Mouse (Mus musculus) MEL (cell line): ENCODE data around the gene 1700020D05Rik.

Source experiments
- CTCF ChIP-seq, 3 experiments: IDR thresholded peaks in 2 of 3; conservative IDR thresholded peaks in 1 of 3; 2 replicates each; pipeline ENCODE4 v1.5.1; 2011 to 2012; ENCODE audit warnings: low read length in 3 of 3, low read depth in 2 of 3, mild to moderate bottlenecking in 2 of 3, improper control_type of control experiment in 1 of 3, inconsistent platforms in 1 of 3, mixed read lengths in 1 of 3, moderate library complexity in 1 of 3; ENCODE audit not compliant: control insufficient read depth in 1 of 3, insufficient read depth in 1 of 3, poor library complexity in 1 of 3, severe bottlenecking in 1 of 3
- GATA1 ChIP-seq: IDR thresholded peaks from 2 replicates; pipeline ENCODE4 v1.6.1; 2011; ENCODE audit warnings: low read depth, low read length, improper control_type of control experiment
- MAZ ChIP-seq: IDR thresholded peaks from 2 replicates; pipeline ENCODE4 v1.6.1; 2012; ENCODE audit warnings: low read depth, mild to moderate bottlenecking, inconsistent platforms, low read length, improper control_type of control experiment
- POLR2A ChIP-seq, 2 experiments: IDR thresholded peaks; 2 replicates each; pipeline ENCODE4 v1.6.1; 2011 to 2012; ENCODE audit warnings: low read length in 2 of 2, mild to moderate bottlenecking in 2 of 2, control low read depth in 1 of 2, improper control_type of control experiment in 1 of 2, low read depth in 1 of 2, moderate library complexity in 1 of 2; ENCODE audit not compliant: control insufficient read depth in 1 of 2, insufficient read depth in 1 of 2, poor library complexity in 1 of 2
- USF1 ChIP-seq: IDR thresholded peaks from 2 replicates; pipeline ENCODE4 v1.6.1; 2014; ENCODE audit warnings: low read depth, mild to moderate bottlenecking, inconsistent platforms, low read length, improper control_type of control experiment, moderate library complexity
- ZC3H11A ChIP-seq: IDR thresholded peaks from 2 replicates; pipeline ENCODE4 v1.6.1; 2012; ENCODE audit warnings: low read depth, mild to moderate bottlenecking, inconsistent platforms, low read length, improper control_type of control experiment
- ZKSCAN1 ChIP-seq: IDR thresholded peaks from 2 replicates; pipeline ENCODE4 v1.6.1; 2012; ENCODE audit warnings: low read depth, mild to moderate bottlenecking, inconsistent platforms, low read length, improper control_type of control experiment, moderate library complexity

DNA sequence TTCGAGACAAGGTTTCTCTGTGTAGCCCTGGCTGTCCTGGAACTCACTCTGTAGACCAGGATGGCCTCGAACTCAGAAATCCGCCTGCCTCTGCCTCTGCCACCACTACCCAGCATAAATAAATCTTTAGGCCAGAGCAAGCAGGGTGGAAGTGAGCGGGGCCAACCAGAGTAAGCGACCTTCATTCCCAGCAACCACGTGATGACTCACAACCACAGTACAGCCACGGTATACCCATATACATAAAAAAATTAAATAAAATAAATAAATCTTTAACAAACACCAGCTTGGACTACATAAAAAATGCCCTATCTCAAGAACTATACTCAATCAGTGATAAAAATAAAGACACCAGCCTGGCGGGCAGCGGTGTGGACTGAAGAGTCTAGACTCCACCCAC, 39.8 kb upstream of the 1700020D05Rik start:
- no peak for TF ChIP-seq USF1
- no peak for TF ChIP-seq POLR2A (IDR thresholded peaks at IDR 0.05; ENCODE audit: control insufficient read depth in 1 of 2, insufficient read depth in 1 of 2, low read depth in 1 of 2, low read length in 2 of 2, poor library complexity in 1 of 2)
- TF ChIP-seq GATA1: no peak
- TF ChIP-seq CTCF (IDR thresholded peaks at IDR 0.05 in 2 of 3, conservative IDR thresholded peaks at IDR 0.05 in 1 of 3; ENCODE audit: control insufficient read depth in 1 of 3, insufficient read depth in 1 of 3, low read depth in 2 of 3, low read length in 3 of 3, poor library complexity in 1 of 3, severe bottlenecking in 1 of 3): no peak
- no peak for TF ChIP-seq MAZ
- no peak for TF ChIP-seq ZKSCAN1
- no peak for TF ChIP-seq ZC3H11A
